Mouse (Mus musculus) embryonic facial prominence, embryonic 12.5 days (tissue): ENCODE data around the gene C1qtnf2. TPM values are rescaled to one million over a fixed set of nuclear protein-coding genes. Genes with fewer than 3 reads are reported as not detected.

Experiments
- polyA plus RNA-seq: library from polyadenylated mRNA; unstranded; fragments of >200 nt; fragmentation: Nextera tagmentation; extraction: Ambion mirVana; gene quantifications from 2 replicates; pipeline ENCODE4 v1.2.1, GENCODE M21; 2016

Gene C1qtnf2
- polyA plus RNA-seq, 1 experiment from 2014 or later, result 7.3 TPM

Other genes with a start within 250 kb of the C1qtnf2 start
- 101 and 105 TPM in 2 replicates for gene Pttg1, start 48.0 kb upstream of the C1qtnf2 start, polyA plus RNA-seq
- 60.2 and 63.5 TPM in 2 replicates for gene Slu7, start 40.5 kb upstream of the C1qtnf2 start, polyA plus RNA-seq
- gene Ccnjl, start 54.5 kb downstream of the C1qtnf2 start, polyA plus RNA-seq, result 22.7 and 23.6 TPM in 2 replicates
- 5.6 and 5.9 TPM in 2 replicates for gene 4933415A04Rik, start 112.8 kb downstream of the C1qtnf2 start, polyA plus RNA-seq
- not detected in 2 replicates for gene Fabp6, start 127.3 kb downstream of the C1qtnf2 start, polyA plus RNA-seq
- 43.0 and 45.7 TPM in 2 replicates for gene Pwwp2a, start 207.7 kb downstream of the C1qtnf2 start, polyA plus RNA-seq